Mouse (Mus musculus): Measurements from ENCODE around the gene Ophn1. TPM values are rescaled to one million over a fixed set of nuclear protein-coding genes. Genes with fewer than 3 reads are reported as not detected.

Gene Ophn1
- polyA plus RNA-seq, 1 experiment from 2014 or later: 4.1 TPM

GRCm38 (mm10) chrX:98628666-98629404 lies 262.0 kb downstream of the Ophn1 start:
- no peaks in the 10 kb centered on the region for H3K9me3 ChIP-seq (ENCODE audit: control insufficient read depth, low read length)
- ATAC-seq (replicated peaks; ENCODE audit: low FRiP score): no peak
- DNase-seq (ENCODE audit: low spot score): no peak
- H3K4me1 ChIP-seq (replicated peaks; ENCODE audit: control insufficient read depth, insufficient read depth, low read length): no peaks in the 10 kb centered on the region
- H3K27ac ChIP-seq (ENCODE audit: low read depth, low read length): no peak overlapping the region
- no peaks in the 10 kb centered on the region for H3K27me3 ChIP-seq (replicated peaks; ENCODE audit: control insufficient read depth, insufficient read depth, low read length)
- 83% methylated on average over 3 of the region's 3 CpGs for WGBS
- H3K4me3 ChIP-seq (ENCODE audit: low read depth, low read length): no peak overlapping the region
- no peak overlapping the region for H3K4me2 ChIP-seq
- no peak overlapping the region for H3K9ac ChIP-seq (ENCODE audit: low read depth, low read length)
- no peaks in the 10 kb centered on the region for H3K36me3 ChIP-seq (ENCODE audit: control insufficient read depth, insufficient read depth, low read length)

- H3K4me2 ChIP-seq: no peak overlapping the region
- WGBS: 5% methylated on average over 2 of the region's 2 CpGs
- no peak overlapping the region for H3K9ac ChIP-seq (ENCODE audit: low read depth, low read length)
- DNase-seq (ENCODE audit: low spot score) (no peak), ATAC-seq (replicated peaks; ENCODE audit: low FRiP score) (no peak)
- H3K9me3 ChIP-seq (ENCODE audit: control insufficient read depth, low read length): no peaks in the 10 kb centered on the region
- no peaks in the 10 kb centered on the region for H3K27me3 ChIP-seq (replicated peaks; ENCODE audit: control insufficient read depth, insufficient read depth, low read length)
- H3K4me1 ChIP-seq (replicated peaks; ENCODE audit: control insufficient read depth, insufficient read depth, low read length): no peaks in the 10 kb centered on the region
- H3K4me3 ChIP-seq (ENCODE audit: low read depth, low read length): no peak overlapping the region
- no peak overlapping the region for H3K27ac ChIP-seq (ENCODE audit: low read depth, low read length)
- H3K36me3 ChIP-seq (ENCODE audit: control insufficient read depth, insufficient read depth, low read length): no peaks in the 10 kb centered on the region
These were observed 272.0 kb downstream of the Ophn1 start for GRCm38 (mm10) chrX:98618865-98619264.

- DNase-seq (ENCODE audit: low spot score) (no peak), ATAC-seq (replicated peaks; ENCODE audit: low FRiP score) (no peak)
- H3K4me1 ChIP-seq (replicated peaks; ENCODE audit: control insufficient read depth, insufficient read depth, low read length): no peaks in the 10 kb centered on the region
- H3K4me3 ChIP-seq (ENCODE audit: low read depth, low read length): no peak overlapping the region
- no peaks in the 10 kb centered on the region for H3K36me3 ChIP-seq (ENCODE audit: control insufficient read depth, insufficient read depth, low read length)
- 74% methylated on average over 4 of the region's 4 CpGs for WGBS
- no peak overlapping the region for H3K4me2 ChIP-seq
- H3K9ac ChIP-seq (ENCODE audit: low read depth, low read length): no peak overlapping the region
- H3K27ac ChIP-seq (ENCODE audit: low read depth, low read length): no peak overlapping the region
- H3K9me3 ChIP-seq (ENCODE audit: control insufficient read depth, low read length): no peaks in the 10 kb centered on the region
- H3K27me3 ChIP-seq (replicated peaks; ENCODE audit: control insufficient read depth, insufficient read depth, low read length): no peaks in the 10 kb centered on the region
These were observed 273.4 kb downstream of the Ophn1 start for GRCm38 (mm10) chrX:98617426-98617825.

GRCm38 (mm10) chrX:98574201-98574600 lies 316.6 kb downstream of the Ophn1 start:
- no peak overlapping the region for H3K4me3 ChIP-seq (ENCODE audit: low read depth, low read length)
- DNase-seq (ENCODE audit: low spot score) (no peak), ATAC-seq (replicated peaks; ENCODE audit: low FRiP score) (no peak)
- no peak overlapping the region for H3K4me2 ChIP-seq
- H3K9ac ChIP-seq (ENCODE audit: low read depth, low read length): no peak overlapping the region
- no peaks in the 10 kb centered on the region for H3K36me3 ChIP-seq (ENCODE audit: control insufficient read depth, insufficient read depth, low read length)
- H3K9me3 ChIP-seq (ENCODE audit: control insufficient read depth, low read length): no peaks in the 10 kb centered on the region
- H3K4me1 ChIP-seq (replicated peaks; ENCODE audit: control insufficient read depth, insufficient read depth, low read length): no peaks in the 10 kb centered on the region
- no peaks in the 10 kb centered on the region for H3K27me3 ChIP-seq (replicated peaks; ENCODE audit: control insufficient read depth, insufficient read depth, low read length)
- no peak overlapping the region for H3K27ac ChIP-seq (ENCODE audit: low read depth, low read length)

GRCm38 (mm10) chrX:98546458-98546857 lies 344.4 kb downstream of the Ophn1 start:
- H3K4me1 ChIP-seq (replicated peaks; ENCODE audit: control insufficient read depth, insufficient read depth, low read length): no peaks in the 10 kb centered on the region
- H3K9ac ChIP-seq (ENCODE audit: low read depth, low read length): no peak overlapping the region
- H3K4me3 ChIP-seq (ENCODE audit: low read depth, low read length): no peak overlapping the region
- H3K27ac ChIP-seq (ENCODE audit: low read depth, low read length): no peak overlapping the region
- H3K27me3 ChIP-seq (replicated peaks; ENCODE audit: control insufficient read depth, insufficient read depth, low read length): no peaks in the 10 kb centered on the region
- H3K9me3 ChIP-seq (ENCODE audit: control insufficient read depth, low read length): no peaks in the 10 kb centered on the region
- ATAC-seq (replicated peaks; ENCODE audit: low FRiP score) (no peak), DNase-seq (ENCODE audit: low spot score) (no peak)
- 90% methylated on average over 1 of the region's 1 CpGs for WGBS
- H3K4me2 ChIP-seq: no peak overlapping the region
- H3K36me3 ChIP-seq (ENCODE audit: control insufficient read depth, insufficient read depth, low read length): no peaks in the 10 kb centered on the region

GRCm38 (mm10) chrX:98515329-98515728 lies 375.5 kb downstream of the Ophn1 start:
- no peak for ATAC-seq (replicated peaks; ENCODE audit: low FRiP score)
- Histone ChIP-seq H3K4me3 (ENCODE audit: low read depth, low read length) (no peak overlapping the region), H3K36me3 (ENCODE audit: control insufficient read depth, insufficient read depth, low read length) (no peaks in the 10 kb centered on the region), H3K4me1 (replicated peaks; ENCODE audit: control insufficient read depth, insufficient read depth, low read length) (no peaks in the 10 kb centered on the region), H3K27ac (ENCODE audit: low read depth, low read length) (no peak overlapping the region), H3K9ac (ENCODE audit: low read depth, low read length) (no peak overlapping the region), H3K27me3 (replicated peaks; ENCODE audit: control insufficient read depth, insufficient read depth, low read length) (no peaks in the 10 kb centered on the region), H3K4me2 (no peak overlapping the region), H3K9me3 (ENCODE audit: control insufficient read depth, low read length) (no peaks in the 10 kb centered on the region)
- no peak for DNase-seq (ENCODE audit: low spot score)
- 65% methylated on average over 2 of the region's 2 CpGs for WGBS

GRCm38 (mm10) chrX:98514359-98514904 lies 376.4 kb downstream of the Ophn1 start:
- H3K27me3 ChIP-seq (replicated peaks; ENCODE audit: control insufficient read depth, insufficient read depth, low read length): no peaks in the 10 kb centered on the region
- no peaks in the 10 kb centered on the region for H3K4me1 ChIP-seq (replicated peaks; ENCODE audit: control insufficient read depth, insufficient read depth, low read length)
- 54% methylated on average over 3 of the region's 3 CpGs for WGBS
- H3K4me2 ChIP-seq: no peak overlapping the region
- ATAC-seq (replicated peaks; ENCODE audit: low FRiP score) (no peak), DNase-seq (ENCODE audit: low spot score) (no peak)
- H3K27ac ChIP-seq (ENCODE audit: low read depth, low read length): no peak overlapping the region
- H3K9me3 ChIP-seq (ENCODE audit: control insufficient read depth, low read length): no peaks in the 10 kb centered on the region
- H3K9ac ChIP-seq (ENCODE audit: low read depth, low read length): no peak overlapping the region
- H3K4me3 ChIP-seq (ENCODE audit: low read depth, low read length): no peak overlapping the region
- no peaks in the 10 kb centered on the region for H3K36me3 ChIP-seq (ENCODE audit: control insufficient read depth, insufficient read depth, low read length)

Measured in liver, embryonic 11.5 days (tissue).